Mouse (Mus musculus) cerebellum, adult (tissue): Measurements from ENCODE around the gene Gm10382.
"Not testable (repeated sequence)": the region's sequence is repeated elsewhere in the genome, so short reads cannot be mapped to it uniquely, and the experiment has no call there.

Experiments used
- ATAC-seq: cut with Nextera tagmentation; 2 replicates; pipeline ENCODE4 v1.9.2; 2017; ENCODE audit warnings: mild to moderate bottlenecking, moderate library complexity, mixed read lengths; ENCODE audit not compliant: insufficient number of reproducible peaks, low FRiP score, low TSS enrichment

Gm10382 gene

GRCm38 (mm10) chr5:125368568-125368967, 20.6 kb upstream of the Gm10382 start:
- ATAC-seq, result no peak

DNA sequence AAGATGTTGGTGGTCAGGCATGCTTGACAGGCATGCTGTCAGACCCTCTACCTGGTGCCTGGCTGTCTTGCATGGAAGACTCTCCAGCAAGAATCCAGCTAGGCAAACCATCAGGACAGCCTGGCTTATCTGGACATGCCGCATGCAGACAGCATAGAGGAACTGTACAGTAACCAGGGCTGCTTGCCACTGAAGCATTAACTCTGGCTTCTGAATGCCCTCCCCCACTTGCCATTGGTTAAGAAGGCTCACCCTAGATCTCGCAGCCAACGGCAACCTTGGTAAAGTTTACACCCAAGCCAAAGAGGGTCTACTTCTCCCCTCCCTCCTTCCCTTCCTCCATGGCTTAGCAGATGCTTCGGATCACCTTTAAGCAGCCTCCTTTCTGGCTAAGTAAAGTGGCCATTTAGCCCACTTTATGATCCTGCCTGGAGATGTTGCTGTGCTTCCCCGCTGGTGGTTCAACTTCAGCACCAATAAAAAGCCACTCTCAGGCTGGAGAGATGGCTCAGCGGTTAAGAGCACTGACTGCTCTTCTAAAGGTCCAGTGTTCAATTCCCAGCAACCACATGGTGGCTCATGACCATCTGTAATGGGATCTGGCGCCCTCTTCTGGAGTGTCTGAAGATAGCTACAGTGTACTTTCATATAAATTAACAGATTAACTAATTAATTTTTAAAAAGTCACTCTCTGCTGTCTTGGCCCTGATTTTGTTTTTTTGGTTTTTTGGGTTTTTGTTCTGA, 18.0 kb upstream of the Gm10382 start:
- no peak for ATAC-seq

- ATAC-seq, result no peak
These were observed 17.1 kb upstream of the Gm10382 start for GRCm38 (mm10) chr5:125372027-125372426.

DNA sequence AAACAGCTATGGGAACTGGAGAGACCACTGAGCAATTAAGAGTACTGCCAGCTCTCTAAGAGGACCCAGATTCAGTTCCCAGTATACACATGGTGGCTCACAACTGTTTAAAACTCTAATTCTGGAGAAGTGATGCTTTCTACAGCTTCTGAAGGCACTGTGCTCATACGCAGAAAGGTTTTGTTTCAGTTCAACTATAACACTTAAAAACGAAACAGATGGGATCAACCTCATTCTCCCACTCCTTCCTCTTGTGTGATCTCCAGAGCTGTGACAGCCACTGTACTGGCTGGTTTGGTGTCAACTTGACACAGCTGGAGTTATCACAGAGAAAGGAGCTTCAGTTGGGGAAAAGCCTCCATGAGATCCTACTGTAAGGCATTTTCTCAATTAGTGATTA, 13.3 kb upstream of the Gm10382 start:
- no peak for ATAC-seq

DNA sequence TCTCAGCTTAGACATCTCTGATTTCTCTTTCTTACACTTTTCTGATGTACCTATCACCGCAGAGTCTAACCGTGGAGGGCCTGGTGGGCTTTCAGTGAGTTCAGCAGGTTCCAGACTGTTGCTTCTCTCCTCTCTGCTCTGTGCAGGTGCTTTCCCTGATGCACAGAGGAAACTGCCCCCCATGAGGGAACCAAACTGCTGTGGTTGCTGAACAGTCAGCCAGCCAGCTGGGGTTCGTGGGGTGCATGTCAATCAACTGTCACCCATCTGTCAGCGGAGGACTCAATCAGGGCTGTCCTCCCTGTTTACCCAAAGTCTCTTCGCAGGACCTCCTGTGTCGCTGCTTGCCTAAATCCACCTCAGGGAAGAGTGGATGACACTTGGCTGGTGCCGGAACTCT, 11.9 kb upstream of the Gm10382 start:
- no peak for ATAC-seq

DNA sequence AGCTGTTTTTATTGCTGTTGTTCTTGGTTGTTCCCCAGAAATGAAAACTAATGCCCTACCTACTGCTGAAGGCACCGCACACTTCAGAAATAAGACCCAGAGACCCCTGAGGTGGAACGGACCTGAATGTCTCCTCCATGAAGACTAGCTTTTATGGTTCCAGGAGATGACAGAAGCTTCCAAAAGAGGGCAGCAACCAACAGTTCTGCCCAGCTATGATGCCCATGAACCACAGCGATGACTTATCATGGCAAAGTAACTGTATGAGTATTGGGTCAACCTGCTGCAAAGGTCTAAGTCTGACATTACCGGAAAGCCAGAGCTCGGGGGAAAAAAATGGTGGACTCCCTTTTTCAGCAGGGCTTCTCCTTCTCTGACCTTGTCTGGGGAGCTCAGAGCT, 10.2 kb upstream of the Gm10382 start:
- no peak for ATAC-seq

DNA sequence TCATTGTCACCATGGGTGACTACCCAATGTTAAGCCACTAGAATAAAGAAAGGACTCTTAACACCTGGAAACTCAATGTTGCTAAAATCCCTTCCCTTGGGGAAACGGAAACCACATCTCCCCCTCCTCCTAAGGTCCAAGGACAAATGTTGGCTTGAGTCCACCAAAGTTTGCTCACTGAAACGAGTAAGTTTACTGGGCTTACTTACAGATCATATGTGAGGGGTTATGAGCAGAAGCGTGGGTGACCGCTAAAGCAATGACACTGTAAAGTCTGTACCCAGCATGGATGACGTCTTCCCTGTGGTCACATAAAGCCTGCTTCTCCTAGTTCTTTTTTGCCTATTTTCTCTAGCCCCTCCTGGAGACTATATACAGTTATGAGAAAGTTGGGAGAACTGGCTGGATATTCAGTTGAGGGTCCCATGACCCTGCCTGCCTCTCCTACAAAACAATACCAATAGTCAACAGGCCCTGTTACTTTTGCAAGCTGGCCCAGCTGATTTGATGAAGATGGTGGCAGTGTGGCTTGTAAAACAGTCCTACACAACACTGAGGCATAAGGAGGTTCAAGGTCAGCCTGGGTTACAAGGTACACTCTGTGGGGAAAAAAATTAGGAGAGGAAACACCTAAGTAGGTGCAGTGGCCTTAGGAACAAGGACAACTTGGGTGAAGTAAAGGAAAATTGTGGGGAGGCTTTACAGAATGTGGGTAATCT, 7.0 kb upstream of the Gm10382 start:
- no peak for ATAC-seq

DNA sequence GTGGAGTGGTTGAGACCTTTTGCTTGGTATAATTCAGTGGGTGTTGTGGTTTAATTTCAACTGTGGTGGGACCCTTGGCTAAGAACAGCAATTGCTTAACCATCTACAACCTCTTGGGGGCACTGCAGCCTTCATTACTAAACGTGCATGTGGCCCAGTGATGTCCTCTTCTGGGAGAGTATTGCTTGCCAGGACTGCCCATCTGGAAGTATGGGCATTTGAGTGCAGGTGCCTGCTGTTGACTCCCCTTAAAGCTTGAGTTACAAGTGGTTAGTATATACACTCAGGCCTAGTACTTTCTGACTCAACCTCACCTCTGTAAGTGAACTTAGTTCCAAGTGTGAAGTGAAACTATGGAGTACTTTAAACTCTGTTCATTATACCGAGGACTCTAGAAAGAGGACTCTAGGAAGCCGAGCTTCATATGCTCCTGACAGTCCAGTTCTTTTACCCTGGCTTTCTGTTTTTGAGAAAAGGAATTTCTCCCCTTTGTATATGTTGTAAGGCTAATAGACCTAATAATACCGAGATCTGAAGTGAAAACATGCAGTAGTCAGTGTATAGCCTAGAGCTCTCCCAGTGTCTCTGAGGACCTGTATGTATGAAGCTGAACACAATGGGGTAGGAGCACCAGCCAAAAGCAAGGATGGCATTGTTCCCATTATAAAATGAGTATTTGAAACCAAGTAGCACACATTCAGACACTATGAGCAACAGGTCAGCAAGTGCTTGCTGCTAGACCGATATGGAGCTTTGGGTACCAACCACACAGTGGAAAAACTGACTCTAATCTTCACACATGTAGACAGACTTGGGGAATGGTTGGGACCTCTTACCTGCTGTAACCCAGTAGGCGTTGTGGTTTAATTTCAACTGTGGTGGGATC, 6.2 kb upstream of the Gm10382 start:
- peak; percentile 58; the same call in 1 of the 2 replicates for ATAC-seq

DNA sequence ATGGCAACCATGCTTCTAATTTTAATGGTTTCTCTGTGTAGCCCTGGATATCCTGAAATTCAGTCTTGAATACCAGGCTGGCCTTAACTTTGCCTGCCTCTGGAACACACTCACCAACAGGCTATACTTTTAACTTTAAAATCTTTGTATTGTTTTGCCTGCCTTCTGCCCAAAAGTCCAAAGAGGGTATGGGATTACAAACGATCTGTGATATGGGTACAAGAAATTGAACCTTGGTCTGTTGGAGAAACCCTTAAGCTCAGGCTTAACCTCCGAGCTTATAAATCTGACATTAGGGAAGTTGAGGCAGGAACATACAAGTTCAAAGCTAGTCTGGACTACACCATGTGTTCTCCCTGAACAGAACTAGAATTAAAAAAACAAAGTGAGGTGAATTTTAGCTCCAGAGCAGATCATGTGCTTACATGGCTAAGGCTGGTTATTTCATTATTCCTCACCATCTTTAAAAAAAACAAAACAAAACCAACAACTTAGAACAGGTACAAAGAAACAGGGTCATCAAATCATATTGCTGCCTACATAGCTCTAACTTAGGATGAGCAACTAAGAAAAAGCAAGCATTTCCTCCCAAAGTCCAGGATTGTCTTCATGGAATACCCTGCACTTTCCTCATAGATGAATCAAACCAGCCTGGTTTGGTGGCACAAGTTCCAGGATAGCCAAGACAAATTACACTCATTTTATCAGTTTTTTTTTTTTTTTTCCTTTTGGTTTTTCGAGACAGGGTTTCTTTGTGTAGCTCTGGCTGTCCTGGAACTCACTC, 5.3 kb upstream of the Gm10382 start:
- no peak for ATAC-seq

- no peak for ATAC-seq
These were observed 4.5 kb upstream of the Gm10382 start for GRCm38 (mm10) chr5:125384512-125385214.

- ATAC-seq, result no peak
These were observed 3.7 kb upstream of the Gm10382 start for GRCm38 (mm10) chr5:125385215-125385940.

DNA sequence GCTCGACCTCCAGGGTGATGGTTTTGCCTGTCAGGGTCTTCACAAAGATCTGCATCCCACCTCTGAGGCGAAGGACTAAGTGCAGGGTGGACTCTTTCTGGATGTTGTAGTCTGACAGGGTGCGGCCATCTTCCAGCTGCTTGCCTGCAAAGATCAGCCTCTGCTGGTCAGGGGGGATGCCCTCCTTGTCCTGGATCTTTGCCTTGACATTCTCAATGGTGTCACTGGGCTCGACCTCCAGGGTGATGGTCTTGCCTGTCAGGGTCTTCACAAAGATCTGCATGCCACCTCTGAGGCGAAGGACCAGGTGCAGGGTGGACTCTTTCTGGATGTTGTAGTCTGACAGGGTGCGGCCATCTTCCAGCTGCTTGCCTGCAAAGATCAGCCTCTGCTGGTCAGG, 1.8 kb upstream of the Gm10382 start:
- not testable (repeated sequence) for ATAC-seq

DNA sequence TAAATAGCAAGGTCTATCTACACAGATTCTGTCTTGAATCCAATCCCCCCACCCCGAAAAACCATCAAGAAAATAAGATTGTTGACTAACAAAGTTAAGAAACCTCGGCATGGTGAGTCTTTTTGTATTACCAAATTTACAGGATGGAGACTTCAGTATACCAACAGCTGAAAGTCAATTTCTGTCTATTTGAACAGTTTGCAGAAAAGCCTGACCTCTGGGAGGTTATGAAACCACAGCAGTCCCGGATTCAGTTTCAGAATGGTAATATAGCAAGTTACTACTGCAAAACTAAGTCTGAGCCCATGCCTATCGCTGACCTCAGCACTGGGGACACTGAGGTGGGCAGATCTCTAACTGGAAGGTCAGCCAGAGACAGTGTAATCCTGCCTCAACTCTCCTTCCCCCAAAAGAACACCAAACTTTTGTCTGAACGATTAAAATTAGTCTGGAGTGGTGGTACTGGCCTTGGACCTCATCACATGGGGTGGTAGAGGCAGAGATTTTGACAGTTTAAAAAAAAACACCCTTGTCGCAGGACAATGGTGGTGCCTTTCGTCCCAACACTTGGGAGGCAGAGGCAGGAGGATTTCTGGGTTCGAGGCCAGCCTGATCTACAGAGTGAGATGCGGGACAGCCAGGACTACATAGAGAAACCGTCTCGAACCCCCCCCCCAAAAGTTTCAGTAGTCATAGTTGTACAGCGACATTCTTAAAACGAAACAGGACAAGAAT, 597 bp upstream of the Gm10382 start:
- ATAC-seq, result no peak

DNA sequence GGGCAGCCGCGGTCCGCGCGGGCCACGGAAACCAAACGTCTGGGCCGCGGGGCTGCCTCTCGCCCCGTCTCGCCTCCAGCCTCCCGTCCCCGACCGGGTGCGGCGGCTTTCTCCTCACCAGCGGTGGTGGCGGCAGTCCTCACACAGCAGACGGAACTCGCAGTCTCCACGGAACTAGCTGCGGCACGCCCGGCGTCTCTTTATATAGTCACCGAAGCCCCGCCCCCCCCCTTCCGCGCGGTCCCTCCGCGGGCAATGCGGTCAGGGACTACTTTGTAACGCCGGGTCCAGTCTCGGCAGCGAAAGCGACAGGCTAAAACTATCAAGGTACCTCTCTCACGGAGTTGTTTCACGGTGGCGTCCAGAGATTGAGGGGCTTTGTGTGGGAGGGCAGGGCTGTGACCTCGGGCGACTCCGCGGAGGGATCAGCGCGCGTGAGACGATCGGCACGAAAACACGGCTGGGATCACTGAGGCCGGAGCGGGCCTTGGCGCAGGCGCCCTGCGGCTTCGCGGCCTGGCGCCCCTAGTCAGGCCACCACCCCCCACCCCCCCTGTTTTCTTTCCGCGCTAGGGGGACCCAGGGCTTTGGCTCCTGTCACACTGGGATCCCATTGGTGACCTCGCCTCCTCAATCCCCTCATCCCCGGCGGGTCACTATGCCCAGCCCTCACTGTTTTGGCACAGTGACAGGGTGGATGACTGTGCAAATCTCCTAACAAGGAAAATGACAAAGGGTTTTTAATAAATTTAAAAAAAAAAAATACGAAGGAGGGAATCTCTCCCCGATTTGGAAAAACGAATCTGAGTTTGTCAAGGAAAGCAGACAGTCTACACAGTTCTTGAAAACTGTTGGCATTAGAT, 688 bp downstream of the Gm10382 start, which contains the start of gene Ubc:
Gene Ubc (minus strand): TSS at position 624 of the 863 bp plus-strand sequence.
- peak; percentile 34; the same call in 1 of the 2 replicates for ATAC-seq

DNA sequence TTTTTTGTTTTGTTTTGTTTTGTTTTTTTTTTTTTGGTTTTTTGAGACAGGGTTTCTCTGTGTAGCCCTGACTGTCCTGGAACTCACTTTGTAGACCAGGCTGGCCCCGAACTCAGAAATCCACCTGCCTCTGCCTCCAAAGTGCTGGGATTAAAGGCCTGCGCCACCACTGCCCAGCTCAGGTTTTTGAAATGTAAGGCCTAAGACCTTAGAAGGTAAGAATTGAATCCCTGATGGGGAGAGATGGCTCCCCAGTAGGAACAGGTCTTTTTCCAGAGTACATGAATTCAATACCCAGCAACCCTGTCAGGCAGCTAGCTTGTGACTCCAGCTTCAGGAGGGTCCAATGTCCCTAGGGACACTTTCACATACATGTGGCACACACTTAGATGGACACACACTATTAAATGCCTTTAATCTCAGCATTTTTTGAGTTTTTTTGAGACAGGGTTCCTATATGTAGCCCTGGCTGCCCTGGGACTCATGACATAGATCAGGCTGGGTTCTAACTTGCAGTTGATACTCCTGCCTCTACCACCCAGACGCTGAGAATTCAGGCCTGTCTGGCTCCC, 1.9 kb downstream of the Gm10382 start:
- ATAC-seq, result no peak

- no peak for ATAC-seq
These were observed 2.5 kb downstream of the Gm10382 start for GRCm38 (mm10) chr5:125391609-125392008.

DNA sequence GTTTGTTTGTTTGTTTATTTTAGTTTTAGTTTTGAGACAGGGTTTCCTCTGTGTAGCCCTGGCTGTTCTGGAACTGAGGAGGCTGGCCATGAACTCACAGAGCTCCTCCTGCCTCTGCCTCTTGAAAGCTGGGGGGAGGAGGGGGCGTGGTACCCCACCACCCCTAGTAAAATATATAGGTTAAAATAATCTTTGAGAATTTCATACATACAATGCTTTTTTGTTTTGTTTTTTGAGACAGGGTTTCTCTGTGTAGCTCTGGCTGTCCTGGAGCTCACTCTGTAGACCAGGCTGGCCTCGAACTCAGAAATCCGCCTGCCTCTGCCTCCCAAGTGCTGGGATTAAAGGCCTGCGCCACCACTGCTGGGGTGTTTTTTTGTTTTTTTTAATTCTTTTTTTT, 3.1 kb downstream of the Gm10382 start:
- not testable (repeated sequence) for ATAC-seq
